Mouse (Mus musculus): ENCODE data around the gene Pradc1. TPM values are rescaled to one million over a fixed set of nuclear protein-coding genes. Genes with fewer than 3 reads are reported as not detected.
A peak's percentile ranks its signal among the peaks of the same experiment; 100 is the strongest.

Pradc1 gene
- polyA plus RNA-seq, 1 experiment from 2014 or later, result 47.4 TPM

GRCm38 (mm10) chr6:85443488-85444233 is 8.1 kb downstream of the Pradc1 start:
- H3K27ac ChIP-seq (ENCODE audit: low read length), result no peak overlapping the region
- H3K4me1 ChIP-seq (replicated peaks; ENCODE audit: control insufficient read depth, insufficient read depth, low read length), result no peaks in the 10 kb centered on the region
- no peak overlapping the region for H3K4me2 ChIP-seq (ENCODE audit: low read depth, low read length)
- WGBS, result 77% methylated on average over 3 of the region's 3 CpGs
- H3K4me3 ChIP-seq (ENCODE audit: low read length), result no peak overlapping the region
- peaks cover 36% of the 10 kb centered on the region for H3K36me3 ChIP-seq (ENCODE audit: control insufficient read depth, insufficient read depth, low read length)
- H3K9ac ChIP-seq (ENCODE audit: low read length), result no peak overlapping the region
- no peaks in the 10 kb centered on the region for H3K27me3 ChIP-seq (ENCODE audit: control insufficient read depth, insufficient read depth, low read depth, low read length)
- ATAC-seq (ENCODE audit: low read depth), result no peak
- no peaks in the 10 kb centered on the region for H3K9me3 ChIP-seq (ENCODE audit: control insufficient read depth, low read length)

- no peak overlapping the region for H3K4me3 ChIP-seq (ENCODE audit: low read length)
- ATAC-seq (ENCODE audit: low read depth), result no peak
- no peak overlapping the region for H3K4me2 ChIP-seq (ENCODE audit: low read depth, low read length)
- WGBS, result 78% methylated on average over 4 of the region's 4 CpGs
- H3K27me3 ChIP-seq (ENCODE audit: control insufficient read depth, insufficient read depth, low read depth, low read length), result no peaks in the 10 kb centered on the region
- H3K4me1 ChIP-seq (replicated peaks; ENCODE audit: control insufficient read depth, insufficient read depth, low read length), result no peaks in the 10 kb centered on the region
- H3K9me3 ChIP-seq (ENCODE audit: control insufficient read depth, low read length), result no peaks in the 10 kb centered on the region
- H3K9ac ChIP-seq (ENCODE audit: low read length), result no peak overlapping the region
- H3K27ac ChIP-seq (ENCODE audit: low read length), result no peak overlapping the region
- peaks cover 35% of the 10 kb centered on the region for H3K36me3 ChIP-seq (ENCODE audit: control insufficient read depth, insufficient read depth, low read length)
Observed at GRCm38 (mm10) chr6:85441142-85441541, 10.6 kb downstream of the Pradc1 start.

- H3K9me3 ChIP-seq (ENCODE audit: control insufficient read depth, low read length), result no peaks in the 10 kb centered on the region
Observed at GRCm38 (mm10) chr6:85436631-85437030, 15.1 kb downstream of the Pradc1 start.

GRCm38 (mm10) chr6:85436204-85436603 is 15.6 kb downstream of the Pradc1 start:
- H3K9me3 ChIP-seq (ENCODE audit: control insufficient read depth, low read length), result no peaks in the 10 kb centered on the region
- H3K4me2 ChIP-seq (ENCODE audit: low read depth, low read length), result no peak overlapping the region
- no peak overlapping the region for H3K9ac ChIP-seq (ENCODE audit: low read length)
- peaks cover 2% of the 10 kb centered on the region; the same call in 1 of the 2 replicates for H3K4me1 ChIP-seq (replicated peaks; ENCODE audit: control insufficient read depth, insufficient read depth, low read length)
- peaks cover 10% of the 10 kb centered on the region for H3K36me3 ChIP-seq (ENCODE audit: control insufficient read depth, insufficient read depth, low read length)
- no peak overlapping the region for H3K4me3 ChIP-seq (ENCODE audit: low read length)
- WGBS, result 79% methylated on average over 1 of the region's 1 CpGs
- no peaks in the 10 kb centered on the region for H3K27me3 ChIP-seq (ENCODE audit: control insufficient read depth, insufficient read depth, low read depth, low read length)
- ATAC-seq (ENCODE audit: low read depth), result no peak
- H3K27ac ChIP-seq (ENCODE audit: low read length), result no peak overlapping the region

More at GRCm38 (mm10) chr6:85436631-85437030, 15.1 kb downstream of the Pradc1 start:
- no peak overlapping the region for H3K27ac ChIP-seq (ENCODE audit: low read length)
- no peaks in the 10 kb centered on the region for H3K27me3 ChIP-seq (ENCODE audit: control insufficient read depth, insufficient read depth, low read depth, low read length)
- no peak overlapping the region for H3K4me3 ChIP-seq (ENCODE audit: low read length)
- H3K4me1 ChIP-seq (replicated peaks; ENCODE audit: control insufficient read depth, insufficient read depth, low read length), result peaks cover 2% of the 10 kb centered on the region; the same call in 1 of the 2 replicates
- no peak overlapping the region for H3K4me2 ChIP-seq (ENCODE audit: low read depth, low read length)
- no peak for ATAC-seq (ENCODE audit: low read depth)
- H3K36me3 ChIP-seq (ENCODE audit: control insufficient read depth, insufficient read depth, low read length), result peaks cover 11% of the 10 kb centered on the region
- H3K9ac ChIP-seq (ENCODE audit: low read length), result no peak overlapping the region
- WGBS, result 85% methylated on average over 5 of the region's 6 CpGs

- WGBS, result 71% methylated on average over 5 of the region's 5 CpGs
- Histone ChIP-seq H3K4me2 (ENCODE audit: low read depth, low read length) (no peak overlapping the region), H3K36me3 (ENCODE audit: control insufficient read depth, insufficient read depth, low read length) (peaks cover 4% of the 10 kb centered on the region), H3K27me3 (ENCODE audit: control insufficient read depth, insufficient read depth, low read depth, low read length) (no peaks in the 10 kb centered on the region), H3K4me3 (ENCODE audit: low read length) (no peak overlapping the region), H3K27ac (ENCODE audit: low read length) (no peak overlapping the region), H3K4me1 (replicated peaks; ENCODE audit: control insufficient read depth, insufficient read depth, low read length) (peaks cover 6% of the 10 kb centered on the region), H3K9ac (ENCODE audit: low read length) (no peak overlapping the region), H3K9me3 (ENCODE audit: control insufficient read depth, low read length) (no peaks in the 10 kb centered on the region)
- ATAC-seq (ENCODE audit: low read depth), result no peak
Observed at GRCm38 (mm10) chr6:85433865-85434264, 17.9 kb downstream of the Pradc1 start.

- H3K4me2 ChIP-seq (ENCODE audit: low read depth, low read length), result peak within 1 kb of the TSS; percentile 79
- H3K27me3 ChIP-seq (ENCODE audit: control insufficient read depth, insufficient read depth, low read depth, low read length), result no peaks in the 10 kb centered on the region
- H3K36me3 ChIP-seq (ENCODE audit: control insufficient read depth, insufficient read depth, low read length), result no peaks in the 10 kb centered on the region
- peak; percentile 91 for ATAC-seq (ENCODE audit: low read depth)
- WGBS, result under 1% methylated on average over 36 of the region's 39 CpGs
- H3K4me3 ChIP-seq (ENCODE audit: low read length), result peak within 1 kb of the TSS; percentile 80
- H3K27ac ChIP-seq (ENCODE audit: low read length), result no peak within 1 kb of the TSS
- H3K4me1 ChIP-seq (replicated peaks; ENCODE audit: control insufficient read depth, insufficient read depth, low read length), result peaks cover 6% of the 10 kb centered on the region
- peak within 1 kb of the TSS; percentile 81 for H3K9ac ChIP-seq (ENCODE audit: low read length)
- no peaks in the 10 kb centered on the region for H3K9me3 ChIP-seq (ENCODE audit: control insufficient read depth, low read length)
Observed at GRCm38 (mm10) chr6:85431842-85432431, 19.8 kb downstream of the Pradc1 start, which contains the start of gene Smyd5. Gene Smyd5 (plus strand): TSS chr6:85431989.

- 37% methylated on average over 8 of the region's 8 CpGs for WGBS
- H3K27ac ChIP-seq (ENCODE audit: low read length), result no peak overlapping the region
- H3K4me2 ChIP-seq (ENCODE audit: low read depth, low read length), result peak overlapping the region; percentile 79
- no peaks in the 10 kb centered on the region for H3K36me3 ChIP-seq (ENCODE audit: control insufficient read depth, insufficient read depth, low read length)
- peaks cover 6% of the 10 kb centered on the region for H3K4me1 ChIP-seq (replicated peaks; ENCODE audit: control insufficient read depth, insufficient read depth, low read length)
- ATAC-seq (ENCODE audit: low read depth), result no peak; the same call in 1 of the 2 replicates
- peak overlapping the region; percentile 80 for H3K4me3 ChIP-seq (ENCODE audit: low read length)
- H3K9ac ChIP-seq (ENCODE audit: low read length), result peak overlapping the region; percentile 81
- H3K27me3 ChIP-seq (ENCODE audit: control insufficient read depth, insufficient read depth, low read depth, low read length), result no peaks in the 10 kb centered on the region
- H3K9me3 ChIP-seq (ENCODE audit: control insufficient read depth, low read length), result no peaks in the 10 kb centered on the region
Observed at GRCm38 (mm10) chr6:85431274-85431841, 20.4 kb downstream of the Pradc1 start.

- no peak within 1 kb of the TSS for H3K4me3 ChIP-seq (ENCODE audit: low read length)
- H3K4me1 ChIP-seq (replicated peaks; ENCODE audit: control insufficient read depth, insufficient read depth, low read length), result no peaks in the 10 kb centered on the region; the same call in none of the 2 replicates
- WGBS, result 10% methylated on average over 28 of the region's 28 CpGs
- no peak within 1 kb of the TSS for H3K9ac ChIP-seq (ENCODE audit: low read length)
- H3K9me3 ChIP-seq (ENCODE audit: control insufficient read depth, low read length), result no peaks in the 10 kb centered on the region
- H3K4me2 ChIP-seq (ENCODE audit: low read depth, low read length), result no peak within 1 kb of the TSS
- peak within 1 kb of the TSS; percentile 63 for H3K27ac ChIP-seq (ENCODE audit: low read length)
- ATAC-seq (ENCODE audit: low read depth), result peak; percentile 43; the same call in 1 of the 2 replicates
- no peaks in the 10 kb centered on the region; the same call in 1 of the 2 replicates for H3K27me3 ChIP-seq (ENCODE audit: control insufficient read depth, insufficient read depth, low read depth, low read length)
- H3K36me3 ChIP-seq (ENCODE audit: control insufficient read depth, insufficient read depth, low read length), result no peaks in the 10 kb centered on the region
Observed at GRCm38 (mm10) chr6:85423836-85424379, 27.9 kb downstream of the Pradc1 start, which contains the start of gene Noto. Gene Noto (plus strand): TSS chr6:85423886.

GRCm38 (mm10) chr6:85419150-85419549 is 32.6 kb downstream of the Pradc1 start:
- Histone ChIP-seq H3K9me3 (ENCODE audit: control insufficient read depth, low read length) (no peaks in the 10 kb centered on the region), H3K4me2 (ENCODE audit: low read depth, low read length) (no peak overlapping the region), H3K36me3 (ENCODE audit: control insufficient read depth, insufficient read depth, low read length) (no peaks in the 10 kb centered on the region), H3K27ac (ENCODE audit: low read length) (peak overlapping the region; percentile 32), H3K4me3 (ENCODE audit: low read length) (no peak overlapping the region), H3K9ac (ENCODE audit: low read length) (no peak overlapping the region), H3K27me3 (ENCODE audit: control insufficient read depth, insufficient read depth, low read depth, low read length) (no peaks in the 10 kb centered on the region; the same call in 1 of the 2 replicates), H3K4me1 (replicated peaks; ENCODE audit: control insufficient read depth, insufficient read depth, low read length) (no peaks in the 10 kb centered on the region; the same call in none of the 2 replicates)
- WGBS, result 55% methylated on average over 2 of the region's 2 CpGs
- peak; percentile 61 for ATAC-seq (ENCODE audit: low read depth)
